Mouse (Mus musculus): ENCODE measurements around the gene Cuedc1.

- TF ChIP-seq CTCF (conservative IDR thresholded peaks at IDR 0.05; ENCODE audit: low read length) (no peak), NANOG (IDR thresholded peaks at IDR 0.05; ENCODE audit: borderline replicate concordance, low read length) (no peak)
Measured at GRCm38 (mm10) chr11:88192595-88192994, 94.7 kb downstream of the Cuedc1 start.

Data from E14TG2a.4 (cell line).